Mouse (Mus musculus) urinary bladder, postnatal 10 days (tissue): ENCODE measurements around the gene Kat2a.

Experiments used
- DNase-seq: peaks from one replicate; pipeline ENCODE4 v3.0.0; 2022; ENCODE audit warnings: low spot score

Kat2a gene

GRCm38 (mm10) chr11:100735954-100736745, 23.9 kb upstream of the Kat2a start:
- DNase-seq, result no peak

GRCm38 (mm10) chr11:100735134-100735865, 23.0 kb upstream of the Kat2a start:
- DNase-seq, result no peak

GRCm38 (mm10) chr11:100730477-100731205, 18.4 kb upstream of the Kat2a start:
- no peak for DNase-seq

GRCm38 (mm10) chr11:100729976-100730375, 17.7 kb upstream of the Kat2a start:
- DNase-seq, result no peak

GRCm38 (mm10) chr11:100728601-100729000, 16.3 kb upstream of the Kat2a start:
- DNase-seq, result no peak

GRCm38 (mm10) chr11:100727201-100727600, 14.9 kb upstream of the Kat2a start:
- no peak for DNase-seq

- DNase-seq, result no peak
Measured at GRCm38 (mm10) chr11:100724919-100725512, 12.8 kb upstream of the Kat2a start.

- DNase-seq, result no peak
Measured at GRCm38 (mm10) chr11:100722493-100723028, 10.3 kb upstream of the Kat2a start.

GRCm38 (mm10) chr11:100721776-100722492, 9.7 kb upstream of the Kat2a start:
- no peak for DNase-seq

- DNase-seq, result no peak
Measured at GRCm38 (mm10) chr11:100721254-100721653, 9.0 kb upstream of the Kat2a start.

- no peak for DNase-seq
Measured at GRCm38 (mm10) chr11:100720345-100720744, 8.1 kb upstream of the Kat2a start.

- no peak for DNase-seq
Measured at GRCm38 (mm10) chr11:100719893-100720292, 7.6 kb upstream of the Kat2a start.

GRCm38 (mm10) chr11:100719312-100719711, 7.0 kb upstream of the Kat2a start:
- DNase-seq, result no peak

GRCm38 (mm10) chr11:100718866-100719265, 6.6 kb upstream of the Kat2a start:
- no peak for DNase-seq

- no peak for DNase-seq
Measured at GRCm38 (mm10) chr11:100718462-100718861, 6.2 kb upstream of the Kat2a start.

GRCm38 (mm10) chr11:100716649-100717048, 4.4 kb upstream of the Kat2a start:
- no peak for DNase-seq

- DNase-seq, result no peak
Measured at GRCm38 (mm10) chr11:100714948-100715347, 2.7 kb upstream of the Kat2a start.

GRCm38 (mm10) chr11:100714534-100714915, 2.3 kb upstream of the Kat2a start:
- DNase-seq, result peak; percentile 41

- DNase-seq, result no peak
Measured at GRCm38 (mm10) chr11:100713735-100714533, 1.7 kb upstream of the Kat2a start, which contains the start of gene Hspb9. Hspb9 (plus strand) TSS chr11:100713850.

- no peak for DNase-seq
Measured at GRCm38 (mm10) chr11:100713174-100713573, 909 bp upstream of the Kat2a start.
